Mouse (Mus musculus): ENCODE measurements around the gene Sh3rf1.

Gene Sh3rf1

DNA sequence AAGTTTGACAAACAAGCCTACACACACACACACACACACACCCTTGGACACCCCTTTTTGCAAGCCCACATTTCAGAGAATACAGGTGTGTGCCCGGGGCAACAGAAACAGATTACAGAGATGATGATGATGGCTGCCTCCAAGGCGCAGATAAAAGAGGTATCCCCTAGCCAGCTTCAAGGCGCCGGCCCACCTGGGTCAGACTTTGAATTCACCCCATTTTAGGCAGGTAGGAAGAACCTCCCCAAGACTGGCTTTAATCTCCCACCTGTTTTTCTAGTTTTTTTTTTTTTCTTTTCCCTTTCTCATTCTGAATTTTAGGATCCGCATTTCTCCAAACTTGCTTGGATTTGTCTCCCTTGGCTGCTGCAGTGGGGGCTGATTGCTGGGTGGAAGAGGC is 389 bp upstream of the Sh3rf1 start:
- no peak for DNase-seq (ENCODE audit: low spot score)

- DNase-seq (ENCODE audit: low spot score), result no peak
These were observed 864 bp downstream of the Sh3rf1 start for GRCm38 (mm10) chr8:61224380-61225092.

DNA sequence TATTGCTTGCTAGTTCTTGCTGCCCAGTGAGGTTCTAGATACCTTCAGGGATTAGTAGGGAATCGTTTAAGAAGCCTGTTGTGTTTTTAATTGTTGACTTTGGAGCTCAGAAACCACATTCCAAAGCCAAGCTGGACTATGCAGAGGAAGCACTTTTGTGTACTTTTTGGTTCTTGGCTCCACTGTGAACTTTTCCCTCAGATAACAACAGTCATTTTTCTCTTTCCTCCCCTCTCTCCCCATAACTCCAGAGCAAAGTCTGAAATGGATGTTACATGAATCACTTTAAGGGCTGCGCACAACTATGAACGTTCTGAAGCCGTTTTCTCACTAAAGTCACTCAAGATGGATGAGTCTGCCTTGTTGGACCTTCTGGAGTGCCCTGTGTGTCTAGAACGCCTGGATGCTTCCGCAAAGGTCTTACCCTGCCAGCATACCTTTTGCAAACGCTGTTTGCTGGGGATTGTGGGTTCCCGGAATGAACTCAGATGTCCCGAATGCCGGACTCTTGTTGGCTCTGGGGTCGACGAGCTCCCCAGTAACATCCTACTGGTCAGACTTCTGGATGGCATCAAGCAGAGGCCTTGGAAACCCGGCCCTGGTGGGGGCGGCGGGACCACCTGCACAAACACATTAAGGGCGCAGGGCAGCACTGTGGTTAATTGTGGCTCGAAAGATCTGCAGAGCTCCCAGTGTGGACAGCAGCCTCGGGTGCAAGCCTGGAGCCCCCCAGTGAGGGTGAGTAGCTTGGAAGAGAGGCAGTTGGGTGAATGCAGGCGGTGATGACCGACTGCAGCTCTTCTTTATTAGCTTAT is 2.1 kb downstream of the Sh3rf1 start:
- no peak for DNase-seq (ENCODE audit: low spot score)

- DNase-seq (ENCODE audit: low spot score), result no peak
These were observed 3.0 kb downstream of the Sh3rf1 start for GRCm38 (mm10) chr8:61226632-61227031.

DNA sequence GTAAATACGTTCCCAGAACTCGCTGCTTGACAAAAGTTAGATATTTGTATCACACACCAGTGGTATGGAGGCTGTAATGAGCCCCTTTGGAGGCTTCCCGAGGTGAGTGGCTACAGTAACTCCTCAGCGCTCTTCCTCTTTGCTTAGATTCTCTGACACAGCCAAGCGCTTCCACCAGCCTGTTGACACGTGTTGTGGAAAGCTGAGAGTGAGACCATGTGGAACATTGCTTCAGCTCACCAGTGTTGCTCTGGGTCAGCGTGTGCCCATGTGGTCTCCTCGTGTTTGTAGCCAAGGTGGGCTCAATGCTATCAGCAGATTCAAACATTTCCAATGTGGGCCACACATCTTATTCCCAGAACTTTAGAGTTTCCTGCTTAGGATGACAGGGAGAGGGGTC is 5.0 kb downstream of the Sh3rf1 start:
- DNase-seq (ENCODE audit: low spot score), result no peak

GRCm38 (mm10) chr8:61229511-61230195 is 6.0 kb downstream of the Sh3rf1 start:
- DNase-seq (ENCODE audit: low spot score), result no peak

DNA sequence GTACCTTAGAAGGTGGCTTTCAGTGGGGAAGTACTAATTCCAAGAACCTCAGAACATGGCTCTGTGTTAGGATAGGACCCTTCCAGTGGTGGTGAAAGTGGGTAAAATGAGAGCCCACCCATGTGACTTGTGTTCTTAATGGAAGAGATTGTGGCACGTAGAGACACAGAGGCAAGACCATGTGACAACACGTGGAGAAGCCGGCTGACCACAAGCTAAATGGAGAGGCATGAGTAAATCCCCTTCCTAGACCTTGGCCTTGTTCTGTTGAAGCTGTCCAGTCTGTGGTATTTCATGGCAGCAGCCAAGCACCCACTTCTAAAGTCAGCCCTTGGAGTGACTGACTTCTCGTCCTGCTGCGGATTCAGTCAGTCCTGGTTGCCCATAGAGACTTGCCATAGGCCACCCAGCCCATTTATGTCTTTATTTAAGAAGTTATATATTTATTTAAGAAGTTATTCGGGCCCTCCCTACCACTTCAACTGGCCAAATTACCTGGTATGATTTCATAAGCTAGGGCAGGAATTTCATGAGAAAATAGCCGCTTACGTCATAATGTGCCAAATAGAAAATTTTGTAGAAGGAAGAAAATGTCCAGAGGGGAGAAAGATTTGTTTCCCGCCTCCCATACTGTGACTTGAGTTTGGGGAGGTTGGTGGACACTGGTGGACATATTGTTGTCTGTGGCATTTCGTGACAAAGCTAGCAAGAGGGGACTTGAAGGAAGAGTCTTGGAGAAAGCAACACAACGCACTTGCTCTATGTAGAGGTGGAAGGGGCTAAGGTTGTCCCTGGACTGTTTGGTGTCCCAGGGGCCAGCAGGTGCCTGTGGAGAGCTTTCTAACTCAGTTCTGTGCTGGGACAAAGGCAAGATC is 7.4 kb downstream of the Sh3rf1 start:
- no peak for DNase-seq (ENCODE audit: low spot score)

GRCm38 (mm10) chr8:61235499-61235898 is 11.8 kb downstream of the Sh3rf1 start:
- DNase-seq (ENCODE audit: low spot score), result no peak

DNA sequence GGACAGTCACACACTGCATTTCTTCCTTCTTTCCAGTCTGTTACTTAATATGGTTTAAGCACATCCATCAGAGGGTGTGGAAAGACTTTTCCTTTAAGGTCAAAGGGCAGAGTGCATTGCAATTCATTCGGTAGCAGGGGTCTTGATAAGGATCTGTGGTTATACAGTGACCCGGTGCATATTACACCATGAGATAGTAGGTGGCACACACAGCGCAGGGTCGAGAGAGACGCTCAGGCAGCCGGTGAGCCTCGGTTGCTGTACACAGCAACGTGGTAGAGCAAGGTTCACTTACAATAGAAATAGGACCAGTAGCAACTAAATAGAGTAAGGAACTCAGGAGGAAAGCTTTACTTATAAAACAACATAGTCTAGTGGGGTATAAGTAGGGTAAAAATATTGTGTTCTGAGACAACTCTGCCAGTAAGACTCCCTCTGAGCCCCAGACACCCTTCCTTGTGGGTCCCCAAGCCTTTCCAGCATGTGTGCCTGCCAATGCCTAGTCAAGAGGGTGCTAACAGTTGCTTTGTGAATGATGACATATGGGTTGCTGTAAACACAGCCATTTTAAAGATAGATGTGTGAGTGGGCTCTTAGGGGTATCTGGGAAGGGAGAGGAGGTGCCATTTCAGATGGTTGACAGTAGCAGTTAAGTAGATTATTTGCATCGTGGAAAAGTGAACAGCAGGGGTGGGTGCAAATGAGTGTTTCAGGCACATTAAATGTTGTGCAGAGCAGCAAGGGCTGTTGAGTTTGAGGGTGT is 13.0 kb downstream of the Sh3rf1 start:
- no peak for DNase-seq (ENCODE audit: low spot score)

- no peak for DNase-seq (ENCODE audit: low spot score)
These were observed 15.9 kb downstream of the Sh3rf1 start for GRCm38 (mm10) chr8:61239576-61239975.

DNA sequence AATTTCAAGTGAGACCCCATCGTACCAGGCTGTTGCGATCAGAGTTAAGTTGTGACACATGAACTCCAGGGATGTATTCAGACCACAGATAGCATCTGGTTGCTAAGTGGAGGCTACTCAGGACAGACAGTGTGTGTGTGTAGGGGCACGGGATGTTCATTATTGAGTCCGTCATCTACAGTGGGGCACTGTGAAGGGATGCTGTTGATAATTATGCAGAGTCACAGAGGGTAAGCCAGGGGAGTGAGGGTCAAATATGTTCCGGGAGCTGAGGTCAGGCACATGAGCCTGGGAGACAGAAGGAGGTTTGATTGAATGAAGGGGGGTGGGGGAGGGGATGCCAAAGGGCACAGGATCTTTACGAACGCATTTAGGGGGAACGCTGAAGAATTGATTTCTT is 17.6 kb downstream of the Sh3rf1 start:
- DNase-seq (ENCODE audit: low spot score), result no peak

GRCm38 (mm10) chr8:61242896-61243295 is 19.2 kb downstream of the Sh3rf1 start:
- DNase-seq (ENCODE audit: low spot score), result no peak

DNA sequence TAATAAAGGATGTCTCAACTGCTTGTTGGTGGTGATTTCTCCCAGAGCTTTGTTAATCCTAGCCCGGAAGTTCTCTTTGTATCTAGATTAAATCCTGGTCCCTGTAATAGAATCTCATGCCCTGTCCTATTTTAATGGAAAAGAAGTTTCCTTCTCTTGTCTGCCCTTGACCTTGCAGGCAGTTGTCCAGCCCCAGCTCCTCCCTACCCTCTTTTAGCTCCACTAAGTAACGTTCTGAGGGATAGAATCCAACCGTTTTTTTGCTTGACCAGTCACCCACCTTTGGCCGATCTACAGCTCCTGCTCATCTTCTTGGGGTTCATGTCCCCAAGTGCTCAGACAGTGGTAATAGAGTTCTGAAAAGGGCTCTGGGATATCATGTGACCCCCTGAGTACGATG is 19.8 kb downstream of the Sh3rf1 start:
- no peak for DNase-seq (ENCODE audit: low spot score)

GRCm38 (mm10) chr8:61244157-61244556 is 20.5 kb downstream of the Sh3rf1 start:
- no peak for DNase-seq (ENCODE audit: low spot score)

DNA sequence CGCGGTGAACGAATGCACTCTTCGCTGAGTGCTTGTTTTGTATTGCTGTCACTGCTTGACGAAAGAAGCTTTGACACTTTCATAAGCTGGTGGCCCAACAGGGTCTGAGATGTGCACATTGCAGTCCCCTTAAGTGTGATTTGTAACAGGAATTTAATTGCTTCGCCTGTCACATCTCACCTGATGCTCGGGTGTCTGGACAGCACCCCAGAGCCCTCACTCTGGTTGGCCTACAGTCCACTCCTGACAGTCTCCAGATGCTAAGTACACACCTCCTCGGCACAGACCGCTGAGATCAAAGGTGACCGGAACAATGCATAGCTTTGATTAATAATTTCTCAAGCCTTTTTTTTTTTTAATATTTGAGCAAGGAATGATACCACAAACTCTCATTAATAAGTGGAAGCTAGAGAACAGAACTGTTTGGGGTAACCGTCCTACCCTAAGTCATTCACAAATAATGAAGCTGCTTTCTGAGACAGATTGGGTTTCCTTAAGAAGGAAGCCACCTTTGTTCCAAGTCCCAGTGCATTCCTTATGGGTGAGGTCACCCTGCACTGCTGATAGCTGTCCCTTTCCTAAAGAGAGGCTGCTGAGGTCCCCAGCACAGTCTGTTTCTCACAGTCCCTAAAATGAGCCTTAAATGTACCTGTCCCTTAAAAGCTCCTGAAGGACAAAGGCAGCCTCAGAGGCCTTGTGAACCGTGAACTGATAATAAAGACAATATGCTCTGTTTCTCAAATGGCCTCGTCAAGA is 23.8 kb downstream of the Sh3rf1 start:
- DNase-seq (ENCODE audit: low spot score), result no peak

- DNase-seq (ENCODE audit: low spot score), result no peak
These were observed 25.8 kb downstream of the Sh3rf1 start for GRCm38 (mm10) chr8:61249511-61249910.

DNA sequence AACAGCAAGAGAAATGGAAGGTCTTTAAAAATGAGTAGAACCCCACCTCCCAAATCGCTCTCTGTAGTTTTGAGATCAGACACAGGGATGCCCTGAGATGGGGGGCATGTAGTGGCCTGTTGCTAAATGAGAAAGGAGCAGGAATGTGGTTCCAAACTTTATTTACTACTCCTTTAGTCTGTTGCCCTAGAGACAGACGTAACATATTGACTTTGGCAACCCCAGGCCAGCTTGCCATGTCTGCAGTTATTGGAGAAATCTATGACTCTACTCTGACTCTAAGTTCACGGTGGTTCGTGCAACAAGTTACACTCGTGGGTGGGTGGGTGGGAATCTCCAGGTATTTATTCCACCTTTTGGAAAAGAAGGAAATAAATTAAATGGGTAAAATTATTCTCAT is 30.5 kb downstream of the Sh3rf1 start:
- DNase-seq (ENCODE audit: low spot score), result no peak

GRCm38 (mm10) chr8:61258828-61259227 is 35.2 kb downstream of the Sh3rf1 start:
- no peak for DNase-seq (ENCODE audit: low spot score)

GRCm38 (mm10) chr8:61259526-61259925 is 35.9 kb downstream of the Sh3rf1 start:
- DNase-seq (ENCODE audit: low spot score), result no peak

DNA sequence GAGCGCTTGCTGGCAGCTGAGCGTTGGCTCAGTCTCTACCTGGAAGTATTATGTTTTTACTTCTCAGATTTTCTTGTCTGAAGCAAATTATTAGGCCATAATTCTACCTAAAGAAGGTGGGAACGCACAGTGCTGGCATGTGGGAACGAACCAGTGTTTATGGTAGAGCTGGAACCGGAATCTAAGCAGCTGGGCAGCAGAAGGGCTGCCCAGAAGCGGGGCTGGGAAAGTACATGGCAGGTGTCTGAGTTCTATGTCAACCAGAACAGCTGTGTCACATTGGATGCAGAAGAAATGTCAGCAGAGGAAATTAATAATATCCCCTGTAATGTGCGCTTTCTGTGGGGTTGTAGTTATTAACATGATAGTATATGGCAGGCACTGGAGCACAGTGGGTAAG is 36.9 kb downstream of the Sh3rf1 start:
- no peak for DNase-seq (ENCODE audit: low spot score)

- no peak for DNase-seq (ENCODE audit: low spot score)
These were observed 37.7 kb downstream of the Sh3rf1 start for GRCm38 (mm10) chr8:61261374-61261773.
